Mouse (Mus musculus) lung, postnatal 0 days (tissue): Measurements from ENCODE around the gene Gm28230. TPM values are rescaled to one million over a fixed set of nuclear protein-coding genes. Genes with fewer than 3 reads are reported as not detected.

Experiments used
- ATAC-seq: fragments of 200-750 bp; cut with Nextera tagmentation; 2 replicates; pipeline ENCODE4 v1.8.0; 2017; ENCODE audit warnings: moderate library complexity
- DNase-seq: peaks from one replicate; pipeline ENCODE4 v3.0.0-alpha.2; 2016; ENCODE audit warnings: low spot score
- H3K27ac ChIP-seq: fragments of 300-500 bp; sonication (generic); 2 replicates; pipeline ENCODE4 v1.5.1; 2014; ENCODE audit warnings: antibody characterized with exemption, mild to moderate bottlenecking, low read length, mixed read lengths
- H3K27me3 ChIP-seq: fragments of 300-500 bp; sonication (generic); replicated peaks from 2 replicates; pipeline ENCODE4 v1.6.1; 2014; ENCODE audit warnings: low read length, mixed read lengths; ENCODE audit not compliant: insufficient read depth
- H3K36me3 ChIP-seq: fragments of 300-500 bp; sonication (generic); 2 replicates; pipeline ENCODE4 v1.6.1; 2014; ENCODE audit warnings: low read length, mixed read lengths; ENCODE audit not compliant: insufficient read depth
- H3K4me1 ChIP-seq: fragments of 300-500 bp; sonication (generic); 2 replicates; pipeline ENCODE4 v1.6.1; 2014; ENCODE audit warnings: antibody characterized with exemption, low read depth, low read length, mixed read lengths; ENCODE audit not compliant: insufficient read depth
- H3K4me2 ChIP-seq: fragments of 300-500 bp; sonication (generic); replicated peaks from 2 replicates; pipeline ENCODE4 v1.6.1; 2014; ENCODE audit warnings: low read depth, mild to moderate bottlenecking, low read length, moderate library complexity, mixed read lengths
- H3K4me3 ChIP-seq: fragments of 300-500 bp; sonication (generic); 2 replicates; pipeline ENCODE4 v1.5.1; 2014; ENCODE audit warnings: low read depth, low read length
- H3K9ac ChIP-seq: fragments of 300-500 bp; sonication (generic); replicated peaks from 2 replicates; pipeline ENCODE4 v1.6.1; 2014; ENCODE audit warnings: low read depth, mild to moderate bottlenecking
- H3K9me3 ChIP-seq: fragments of 300-500 bp; sonication (generic); 2 replicates; pipeline ENCODE4 v1.6.1; 2016; ENCODE audit warnings: low read length, mixed read lengths
- CTCF ChIP-seq: IDR thresholded peaks from 2 replicates; pipeline ENCODE4 v1.5.1; 2016; ENCODE audit warnings: antibody characterized with exemption, mild to moderate bottlenecking
- EP300 ChIP-seq: IDR thresholded peaks from 2 replicates; pipeline ENCODE4 v1.6.1; 2016; ENCODE audit warnings: antibody characterized with exemption, mild to moderate bottlenecking, control low read depth
- WGBS: fragments of 180-500 bp; shearing (Covaris S2); extraction: QIAGEN DNeasy Blood & Tissue Kit; methylation state at CpG from one replicate; pipeline ENCODE4 v1.1.7; 2014; 5-methylcytosine and 5-hydroxymethylcytosine counted together
- polyA plus RNA-seq: library from polyadenylated mRNA; unstranded; fragments of >200 nt; fragmentation: Nextera tagmentation; extraction: Ambion mirVana; gene quantifications from 2 replicates; pipeline ENCODE4 v1.2.1, GENCODE M21; 2015

Gm28230 gene
- polyA plus RNA-seq, 1 experiment from 2014 or later: not detected

GRCm38 (mm10) chr2:74738623-74739475 is 12.3 kb downstream of the Gm28230 start:
- H3K4me3 ChIP-seq: no peak overlapping the region
- H3K9ac ChIP-seq: no peak overlapping the region
- H3K27me3 ChIP-seq: peaks cover 90% of the 10 kb centered on the region
- H3K27ac ChIP-seq: no peak overlapping the region
- ATAC-seq: no peak
- no peak overlapping the region for H3K4me2 ChIP-seq
- TF ChIP-seq EP300 (no peak), CTCF (no peak)
- no peaks in the 10 kb centered on the region for H3K9me3 ChIP-seq
- no peak for DNase-seq
- no peaks in the 10 kb centered on the region for H3K4me1 ChIP-seq
- H3K36me3 ChIP-seq: no peaks in the 10 kb centered on the region
- 1% methylated on average over 20 of the region's 20 CpGs for WGBS

- Histone ChIP-seq H3K36me3 (no peaks in the 10 kb centered on the region), H3K4me2 (no peak overlapping the region), H3K9me3 (no peaks in the 10 kb centered on the region), H3K9ac (no peak overlapping the region), H3K27ac (no peak overlapping the region), H3K27me3 (peaks cover 90% of the 10 kb centered on the region), H3K4me3 (no peak overlapping the region), H3K4me1 (no peaks in the 10 kb centered on the region)
- ATAC-seq: no peak
- no peak for DNase-seq
- TF ChIP-seq EP300 (no peak), CTCF (no peak)
- WGBS: 6% methylated on average over 2 of the region's 2 CpGs
These were observed 12.9 kb downstream of the Gm28230 start for GRCm38 (mm10) chr2:74739476-74739800.

GRCm38 (mm10) chr2:74739869-74740268 is 13.3 kb downstream of the Gm28230 start:
- H3K4me2 ChIP-seq: no peak overlapping the region
- ATAC-seq: no peak

GRCm38 (mm10) chr2:74740311-74741091 is 14.0 kb downstream of the Gm28230 start:
- no peak overlapping the region for H3K4me3 ChIP-seq
- DNase-seq (no peak), ATAC-seq (no peak)
- no peak overlapping the region for H3K9ac ChIP-seq
- TF ChIP-seq CTCF (no peak), EP300 (no peak)
- 3% methylated on average over 43 of the region's 43 CpGs for WGBS
- H3K9me3 ChIP-seq: no peaks in the 10 kb centered on the region
- no peak overlapping the region for H3K27ac ChIP-seq
- no peaks in the 10 kb centered on the region for H3K4me1 ChIP-seq
- no peaks in the 10 kb centered on the region for H3K36me3 ChIP-seq
- H3K27me3 ChIP-seq: peaks cover 90% of the 10 kb centered on the region
- no peak overlapping the region for H3K4me2 ChIP-seq

More at GRCm38 (mm10) chr2:74739869-74740268, 13.3 kb downstream of the Gm28230 start:
- Histone ChIP-seq H3K9me3 (no peaks in the 10 kb centered on the region), H3K4me3 (no peak overlapping the region), H3K27ac (no peak overlapping the region), H3K9ac (no peak overlapping the region), H3K27me3 (peaks cover 90% of the 10 kb centered on the region), H3K4me1 (no peaks in the 10 kb centered on the region), H3K36me3 (no peaks in the 10 kb centered on the region)
- WGBS: 8% methylated on average over 14 of the region's 14 CpGs
- DNase-seq: no peak
- TF ChIP-seq CTCF: no peak
- no peak for TF ChIP-seq EP300

GRCm38 (mm10) chr2:74741252-74741978 is 14.9 kb downstream of the Gm28230 start:
- H3K4me3 ChIP-seq: no peak overlapping the region
- DNase-seq: no peak
- H3K4me1 ChIP-seq: no peaks in the 10 kb centered on the region
- peaks cover 90% of the 10 kb centered on the region for H3K27me3 ChIP-seq
- no peak overlapping the region for H3K9ac ChIP-seq
- whole genome bisulfite sequencing: 37% methylated on average over 2 of the region's 3 CpGs
- H3K27ac ChIP-seq: no peak overlapping the region
- TF ChIP-seq EP300 (no peak), CTCF (no peak)
- no peaks in the 10 kb centered on the region for H3K9me3 ChIP-seq
- no peak overlapping the region for H3K4me2 ChIP-seq
- H3K36me3 ChIP-seq: no peaks in the 10 kb centered on the region
- ATAC-seq: no peak

GRCm38 (mm10) chr2:74741979-74742277 is 15.4 kb downstream of the Gm28230 start:
- DNase-seq: no peak
- no peaks in the 10 kb centered on the region for H3K4me1 ChIP-seq
- H3K36me3 ChIP-seq: no peaks in the 10 kb centered on the region
- H3K27me3 ChIP-seq: peaks cover 90% of the 10 kb centered on the region
- no peak overlapping the region for H3K9ac ChIP-seq
- ATAC-seq: no peak
- H3K4me2 ChIP-seq: no peak overlapping the region
- no peak overlapping the region for H3K4me3 ChIP-seq
- TF ChIP-seq CTCF (no peak), EP300 (no peak)
- H3K9me3 ChIP-seq: no peaks in the 10 kb centered on the region
- no peak overlapping the region for H3K27ac ChIP-seq
